Mouse (Mus musculus): ENCODE data around the gene Bclaf1. TPM values are rescaled to one million over a fixed set of nuclear protein-coding genes. Genes with fewer than 3 reads are reported as not detected.

The Bclaf1 gene
- polyA plus RNA-seq (2016; fragmentation: Nextera tagmentation; extraction: Ambion mirVana) = 158 and 163 TPM in 2 replicates

- Histone ChIP-seq H3K27ac (peak within 1 kb of the TSS; percentile 100), H3K36me3 (no peaks in the 10 kb centered on the region), H3K9ac (peak within 1 kb of the TSS; percentile 89)
Measured at GRCm38 (mm10) chr10:20311918-20312735, at the start of gene Bclaf1. TSS of gene Bclaf1 (plus strand) at chr10:20312469.

DNA sequence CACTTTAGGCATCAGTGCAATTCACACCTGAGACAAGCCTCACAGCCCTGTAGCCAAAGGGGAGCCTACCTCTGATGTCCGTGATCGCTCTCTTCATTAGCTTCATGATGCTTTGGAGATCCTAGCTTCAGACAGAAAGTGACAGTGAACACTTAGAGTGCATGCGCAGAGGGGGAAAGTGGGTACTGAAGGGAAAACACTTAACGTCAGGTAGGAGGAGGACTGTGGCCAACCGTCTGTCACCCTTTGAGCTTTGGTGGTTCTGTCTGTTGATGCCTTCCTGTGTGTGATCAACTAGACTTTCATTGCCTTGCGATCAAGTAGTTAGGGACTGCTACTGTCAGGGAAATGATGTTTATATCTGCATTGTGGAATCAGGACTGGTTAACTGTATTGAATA, 49.4 kb upstream of the Bclaf1 start:
- ATAC-seq (ENCODE audit: low FRiP score) = no peak

More at GRCm38 (mm10) chr10:20311918-20312735, at the start of gene Bclaf1:
- Histone ChIP-seq H3K4me2 (replicated peaks) (peak within 1 kb of the TSS; percentile 72), H3K4me3 (peak within 1 kb of the TSS; percentile 77), H3K27me3 (no peaks in the 10 kb centered on the region), H3K9me3 (replicated peaks) (no peaks in the 10 kb centered on the region), H3K4me1 (peaks cover 19% of the 10 kb centered on the region)
- peak; percentile 99 for ATAC-seq (ENCODE audit: low FRiP score)
- WGBS = under 1% methylated on average over 82 of the region's 84 CpGs

GRCm38 (mm10) chr10:20264479-20264878, 47.8 kb upstream of the Bclaf1 start:
- H3K9me3 ChIP-seq (replicated peaks) = no peaks in the 10 kb centered on the region
- H3K36me3 ChIP-seq = no peaks in the 10 kb centered on the region
- no peak overlapping the region for H3K4me3 ChIP-seq
- H3K27ac ChIP-seq = no peak overlapping the region
- 0 out of 2 replicates have a peak, but pooled peaks cover 2% of the 10 kb centered on the region for H3K4me1 ChIP-seq
- 84% methylated on average over 7 of the region's 7 CpGs for WGBS
- no peak overlapping the region for H3K9ac ChIP-seq
- no peak overlapping the region for H3K4me2 ChIP-seq (replicated peaks)
- no peak for ATAC-seq (ENCODE audit: low FRiP score)
- no peaks in the 10 kb centered on the region for H3K27me3 ChIP-seq

More for the DNA sequence above, 49.4 kb upstream of the Bclaf1 start:
- Histone ChIP-seq H3K4me3 (no peak overlapping the region), H3K27me3 (no peaks in the 10 kb centered on the region), H3K36me3 (no peaks in the 10 kb centered on the region), H3K4me1 (0 out of 2 replicates have a peak, but pooled peaks cover 2% of the 10 kb centered on the region), H3K4me2 (replicated peaks) (no peak overlapping the region), H3K9me3 (replicated peaks) (no peaks in the 10 kb centered on the region), H3K27ac (no peak overlapping the region), H3K9ac (no peak overlapping the region)
- 86% methylated on average over 6 of the region's 6 CpGs for WGBS

GRCm38 (mm10) chr10:20267032-20267431, 45.2 kb upstream of the Bclaf1 start:
- Histone ChIP-seq H3K9ac (no peak overlapping the region), H3K4me2 (replicated peaks) (no peak overlapping the region), H3K36me3 (no peaks in the 10 kb centered on the region), H3K9me3 (replicated peaks) (no peaks in the 10 kb centered on the region), H3K27me3 (no peaks in the 10 kb centered on the region), H3K27ac (no peak overlapping the region), H3K4me3 (no peak overlapping the region), H3K4me1 (0 out of 2 replicates have a peak, but pooled peaks cover 2% of the 10 kb centered on the region)
- 69% methylated on average over 10 of the region's 10 CpGs for WGBS
- ATAC-seq (ENCODE audit: low FRiP score) = no peak

DNA sequence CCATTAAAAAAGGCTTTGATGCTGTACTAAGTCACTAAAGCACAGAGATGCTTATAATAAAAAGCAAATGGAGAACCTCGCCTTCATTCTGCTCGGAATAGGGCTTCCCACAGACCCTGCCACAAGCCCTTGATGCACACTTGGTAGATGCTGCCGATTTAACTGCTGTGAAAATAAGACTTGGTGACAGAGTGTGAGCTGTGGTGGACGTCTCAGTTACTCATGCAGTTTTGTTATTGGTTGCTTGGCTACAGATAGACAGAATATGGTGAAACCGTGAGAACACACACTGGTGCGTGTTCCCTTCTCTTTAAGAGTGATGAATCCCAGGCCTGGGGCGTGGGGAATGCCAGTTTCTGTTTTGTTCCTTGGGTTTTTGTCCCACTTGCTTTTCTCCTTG, 43.3 kb upstream of the Bclaf1 start:
- H3K4me1 ChIP-seq = peaks cover 9% of the 10 kb centered on the region; the same call in 1 of the 2 replicates
- 62% methylated on average over 7 of the region's 7 CpGs for WGBS
- no peak overlapping the region for H3K27ac ChIP-seq
- H3K27me3 ChIP-seq = no peaks in the 10 kb centered on the region
- no peaks in the 10 kb centered on the region for H3K36me3 ChIP-seq
- H3K4me2 ChIP-seq (replicated peaks) = no peak overlapping the region
- ATAC-seq (ENCODE audit: low FRiP score) = 0 out of 2 replicates have a peak, but pooled peaks have one; percentile 32
- H3K9ac ChIP-seq = no peak overlapping the region
- H3K9me3 ChIP-seq (replicated peaks) = no peaks in the 10 kb centered on the region
- H3K4me3 ChIP-seq = no peak overlapping the region

DNA sequence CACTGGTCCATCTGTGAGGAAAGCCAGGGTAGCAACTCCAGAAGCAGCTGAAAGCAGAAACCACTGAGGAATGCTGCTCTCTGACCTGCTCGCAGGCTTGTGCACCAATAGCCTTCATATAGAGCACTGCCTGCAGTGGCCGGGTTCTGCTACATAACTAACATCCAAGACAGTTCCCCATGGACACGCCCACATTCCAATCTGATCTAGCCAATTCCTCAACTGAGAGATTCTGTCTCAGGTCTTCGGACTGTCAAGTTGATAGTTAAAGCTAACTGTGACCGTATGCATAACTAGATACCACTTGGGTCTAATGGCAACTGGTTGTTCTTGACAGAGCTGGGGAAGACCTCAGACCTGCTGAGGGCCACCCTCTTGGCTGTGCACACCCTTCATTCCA, 39.9 kb upstream of the Bclaf1 start:
- Histone ChIP-seq H3K9ac (no peak overlapping the region), H3K4me1 (peaks cover 7% of the 10 kb centered on the region; the same call in 1 of the 2 replicates), H3K4me3 (no peak overlapping the region), H3K36me3 (no peaks in the 10 kb centered on the region), H3K4me2 (replicated peaks) (no peak overlapping the region), H3K9me3 (replicated peaks) (no peaks in the 10 kb centered on the region), H3K27ac (no peak overlapping the region), H3K27me3 (no peaks in the 10 kb centered on the region)
- WGBS = 88% methylated on average over 5 of the region's 5 CpGs
- no peak for ATAC-seq (ENCODE audit: low FRiP score)

- H3K27me3 ChIP-seq = no peaks in the 10 kb centered on the region
- no peak overlapping the region for H3K4me2 ChIP-seq (replicated peaks)
- H3K9me3 ChIP-seq (replicated peaks) = no peaks in the 10 kb centered on the region
- 0 out of 2 replicates have a peak, but pooled peaks have one; percentile 48 for ATAC-seq (ENCODE audit: low FRiP score)
- no peak overlapping the region for H3K27ac ChIP-seq
- H3K4me3 ChIP-seq = no peak overlapping the region
- H3K9ac ChIP-seq = no peak overlapping the region; the same call in 1 of the 2 replicates
- 60% methylated on average over 15 of the region's 15 CpGs for WGBS
- H3K36me3 ChIP-seq = no peaks in the 10 kb centered on the region
- H3K4me1 ChIP-seq = peaks cover 7% of the 10 kb centered on the region; the same call in 1 of the 2 replicates
Measured at GRCm38 (mm10) chr10:20273278-20273677, 39.0 kb upstream of the Bclaf1 start.

DNA sequence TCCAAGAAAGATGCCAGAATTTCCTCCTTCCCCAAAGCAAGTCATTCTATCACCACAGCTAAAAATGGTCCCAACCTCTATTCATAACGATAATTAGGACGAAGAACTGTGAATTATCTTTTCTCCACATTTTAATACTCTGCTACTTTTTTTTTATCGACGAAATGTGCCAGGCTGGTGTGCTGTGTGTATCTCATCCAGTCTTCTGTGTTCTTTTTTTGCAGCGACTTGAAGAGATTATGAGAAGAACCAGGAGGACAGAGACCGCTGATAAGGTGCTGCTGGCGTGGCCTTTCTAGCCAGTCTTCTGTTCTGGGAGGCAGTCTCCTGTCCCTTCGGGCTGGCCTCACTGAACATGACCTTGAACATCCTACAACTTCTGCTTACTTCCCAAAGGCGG, 38.2 kb upstream of the Bclaf1 start:
- H3K36me3 ChIP-seq = no peaks in the 10 kb centered on the region
- no peak overlapping the region for H3K4me2 ChIP-seq (replicated peaks)
- no peak for ATAC-seq (ENCODE audit: low FRiP score)
- H3K27me3 ChIP-seq = no peaks in the 10 kb centered on the region
- no peak overlapping the region for H3K9ac ChIP-seq
- WGBS = 89% methylated on average over 8 of the region's 9 CpGs
- no peak overlapping the region for H3K4me3 ChIP-seq
- no peaks in the 10 kb centered on the region for H3K9me3 ChIP-seq (replicated peaks)
- H3K27ac ChIP-seq = no peak overlapping the region
- H3K4me1 ChIP-seq = peaks cover 7% of the 10 kb centered on the region; the same call in 1 of the 2 replicates

DNA sequence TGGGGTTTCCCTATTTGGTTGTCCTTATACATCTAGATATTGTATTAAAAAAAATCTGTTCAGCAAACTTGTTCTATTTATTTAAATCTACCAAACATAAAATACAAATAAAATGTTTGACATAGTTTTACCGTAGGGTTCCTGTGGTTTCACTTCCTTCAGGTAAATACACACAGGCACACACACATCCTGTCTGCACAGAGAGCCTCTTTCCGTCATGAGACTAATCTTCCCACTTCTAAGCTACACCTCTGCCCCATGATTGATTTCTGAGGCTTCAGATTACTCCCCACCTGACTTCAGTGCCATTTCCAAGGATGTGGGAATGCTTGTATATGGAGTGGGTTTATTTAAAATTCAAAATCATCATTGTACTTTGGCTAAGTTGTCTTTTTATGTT, 30.8 kb upstream of the Bclaf1 start:
- Histone ChIP-seq H3K4me3 (no peak overlapping the region), H3K4me2 (replicated peaks) (no peak overlapping the region), H3K9me3 (replicated peaks) (no peaks in the 10 kb centered on the region), H3K9ac (no peak overlapping the region), H3K36me3 (no peaks in the 10 kb centered on the region), H3K4me1 (peaks cover 20% of the 10 kb centered on the region), H3K27ac (no peak overlapping the region), H3K27me3 (no peaks in the 10 kb centered on the region)
- no peak for ATAC-seq (ENCODE audit: low FRiP score)
- 70% methylated on average over 2 of the region's 2 CpGs for WGBS

DNA sequence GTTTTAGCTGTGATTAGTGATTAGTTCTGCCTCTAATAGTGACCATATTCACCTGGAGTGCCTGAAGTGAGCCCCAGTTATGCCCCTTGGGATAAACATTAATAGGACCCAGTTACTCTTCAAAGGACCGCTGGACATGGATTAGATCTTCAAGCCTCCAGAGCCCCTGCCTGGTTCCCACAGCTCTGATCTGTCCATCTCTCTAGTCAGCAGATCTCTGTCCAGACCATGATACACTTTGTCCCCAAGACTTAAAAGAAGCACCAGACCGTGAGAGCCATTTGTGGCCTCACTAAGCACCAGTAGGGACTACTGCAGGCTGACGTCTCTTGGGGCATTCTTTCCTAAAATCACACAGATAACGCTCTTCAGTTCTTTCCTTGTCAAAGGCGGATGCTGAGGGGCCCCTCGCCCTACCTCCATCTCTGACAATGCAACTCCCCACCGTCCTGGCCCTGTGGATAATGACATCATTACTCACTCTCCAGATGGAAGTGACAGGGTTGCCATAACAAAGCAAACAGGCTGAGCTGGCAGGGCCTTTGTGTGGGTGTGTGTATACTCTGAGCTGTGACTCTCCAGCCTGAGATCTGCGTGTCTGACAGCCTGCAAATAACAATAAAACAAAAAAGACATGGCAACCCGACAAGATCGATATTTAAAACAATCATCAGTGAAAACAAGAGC, 26.8 kb upstream of the Bclaf1 start:
- Histone ChIP-seq H3K4me1 (peaks cover 30% of the 10 kb centered on the region), H3K9me3 (replicated peaks) (no peaks in the 10 kb centered on the region), H3K36me3 (no peaks in the 10 kb centered on the region), H3K27me3 (no peaks in the 10 kb centered on the region), H3K4me2 (replicated peaks) (peak overlapping the region; percentile 36; the same call in 1 of the 2 replicates), H3K4me3 (no peak overlapping the region), H3K27ac (peak overlapping the region; percentile 95), H3K9ac (peak overlapping the region; percentile 51)
- WGBS = 11% methylated on average over 10 of the region's 10 CpGs
- ATAC-seq (ENCODE audit: low FRiP score) = peak; percentile 92

- WGBS = 14% methylated on average over 15 of the region's 15 CpGs
- Histone ChIP-seq H3K27ac (peak overlapping the region; percentile 95), H3K36me3 (no peaks in the 10 kb centered on the region), H3K27me3 (no peaks in the 10 kb centered on the region), H3K9ac (peak overlapping the region; percentile 51), H3K4me2 (replicated peaks) (peak overlapping the region; percentile 36), H3K4me3 (peak overlapping the region; percentile 1; the same call in 1 of the 2 replicates), H3K9me3 (replicated peaks) (no peaks in the 10 kb centered on the region), H3K4me1 (peaks cover 30% of the 10 kb centered on the region)
- peak; percentile 73 for ATAC-seq (ENCODE audit: low FRiP score)
Measured at GRCm38 (mm10) chr10:20285994-20286836, 26.1 kb upstream of the Bclaf1 start.
